Mouse (Mus musculus): Measurements from ENCODE around the gene Uqcrc2. TPM values are rescaled to one million over a fixed set of nuclear protein-coding genes. Genes with fewer than 3 reads are reported as not detected.
A peak's percentile ranks its signal among the peaks of the same experiment; 100 is the strongest.

Uqcrc2 gene
- polyA plus RNA-seq, 1 experiment from 2014 or later, result 118 TPM

GRCm38 (mm10) chr7:120684731-120685161 is 49.8 kb downstream of the Uqcrc2 start:
- Histone ChIP-seq H3K9ac (replicated peaks; ENCODE audit: low read depth) (no peak overlapping the region), H3K4me3 (ENCODE audit: low read depth, low read length) (no peak overlapping the region), H3K27me3 (replicated peaks; ENCODE audit: insufficient read depth, low read length) (no peaks in the 10 kb centered on the region), H3K4me1 (ENCODE audit: insufficient read depth, low read depth, low read length) (peaks cover 4% of the 10 kb centered on the region; the same call in 1 of the 2 replicates), H3K27ac (ENCODE audit: low read length) (no peak overlapping the region), H3K36me3 (ENCODE audit: insufficient read depth, low read length) (no peaks in the 10 kb centered on the region), H3K4me2 (replicated peaks; ENCODE audit: low read depth, low read length) (no peak overlapping the region), H3K9me3 (ENCODE audit: low read length) (no peaks in the 10 kb centered on the region)
- peak; percentile 52 for DNase-seq (ENCODE audit: low spot score)
- 28% methylated on average over 2 of the region's 2 CpGs for WGBS
- peak; percentile 52 for ATAC-seq
- no peak for TF ChIP-seq EP300 (IDR thresholded peaks at IDR 0.05)
- no peak for TF ChIP-seq CTCF (IDR thresholded peaks at IDR 0.05)

GRCm38 (mm10) chr7:120685227-120685626 is 50.3 kb downstream of the Uqcrc2 start:
- H3K9me3 ChIP-seq (ENCODE audit: low read length), result no peaks in the 10 kb centered on the region
- no peak overlapping the region for H3K4me2 ChIP-seq (replicated peaks; ENCODE audit: low read depth, low read length)
- H3K27ac ChIP-seq (ENCODE audit: low read length), result no peak overlapping the region
- H3K36me3 ChIP-seq (ENCODE audit: insufficient read depth, low read length), result no peaks in the 10 kb centered on the region
- ATAC-seq, result no peak
- WGBS, result 58% methylated on average over 6 of the region's 6 CpGs
- no peak for DNase-seq (ENCODE audit: low spot score)
- H3K4me3 ChIP-seq (ENCODE audit: low read depth, low read length), result no peak overlapping the region
- no peak overlapping the region for H3K9ac ChIP-seq (replicated peaks; ENCODE audit: low read depth)
- TF ChIP-seq EP300 (IDR thresholded peaks at IDR 0.05) (no peak), CTCF (IDR thresholded peaks at IDR 0.05) (no peak)
- H3K27me3 ChIP-seq (replicated peaks; ENCODE audit: insufficient read depth, low read length), result no peaks in the 10 kb centered on the region
- H3K4me1 ChIP-seq (ENCODE audit: insufficient read depth, low read depth, low read length), result peaks cover 1% of the 10 kb centered on the region; the same call in 1 of the 2 replicates

GRCm38 (mm10) chr7:120690634-120691033 is 55.7 kb downstream of the Uqcrc2 start:
- ATAC-seq (no peak), DNase-seq (ENCODE audit: low spot score) (no peak)
- TF ChIP-seq EP300 (IDR thresholded peaks at IDR 0.05) (no peak), CTCF (IDR thresholded peaks at IDR 0.05) (peak; percentile 40; the same call in 1 of the 2 replicates)
- H3K4me3 ChIP-seq (ENCODE audit: low read depth, low read length), result no peak overlapping the region
- H3K9ac ChIP-seq (replicated peaks; ENCODE audit: low read depth), result no peak overlapping the region
- H3K4me1 ChIP-seq (ENCODE audit: insufficient read depth, low read depth, low read length), result no peaks in the 10 kb centered on the region
- 69% methylated on average over 4 of the region's 4 CpGs for WGBS
- no peaks in the 10 kb centered on the region for H3K27me3 ChIP-seq (replicated peaks; ENCODE audit: insufficient read depth, low read length)
- no peak overlapping the region for H3K4me2 ChIP-seq (replicated peaks; ENCODE audit: low read depth, low read length)
- H3K9me3 ChIP-seq (ENCODE audit: low read length), result no peaks in the 10 kb centered on the region
- H3K36me3 ChIP-seq (ENCODE audit: insufficient read depth, low read length), result no peaks in the 10 kb centered on the region
- no peak overlapping the region for H3K27ac ChIP-seq (ENCODE audit: low read length)

DNA sequence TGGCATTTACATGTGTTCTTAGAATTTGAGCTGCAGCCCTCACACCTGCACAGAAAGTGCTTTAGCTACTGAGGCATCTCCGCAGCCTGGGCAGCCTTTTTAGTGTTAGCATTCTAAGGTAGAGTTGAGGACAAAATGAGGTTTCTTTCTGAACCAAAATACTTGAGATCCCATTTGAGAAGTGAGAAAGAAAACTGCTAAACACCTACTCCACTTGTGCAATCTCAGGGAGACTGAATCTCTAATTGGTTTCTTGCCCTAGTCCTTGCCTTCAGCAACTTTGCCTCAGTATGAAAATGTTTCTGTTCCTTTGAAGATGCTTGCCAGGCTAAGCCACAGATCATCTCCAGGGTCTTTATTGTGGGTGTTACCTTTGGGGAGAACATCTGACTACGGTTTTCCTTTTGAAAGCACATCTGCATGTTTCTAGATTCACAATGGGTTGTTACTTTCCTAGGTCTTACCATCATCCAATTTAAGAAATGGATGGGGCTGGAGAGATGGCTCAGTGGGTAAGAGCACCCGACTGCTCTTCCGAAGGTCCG is 58.9 kb downstream of the Uqcrc2 start:
- no peak for DNase-seq (ENCODE audit: low spot score)
- no peak overlapping the region for H3K4me2 ChIP-seq (replicated peaks; ENCODE audit: low read depth, low read length)
- no peak overlapping the region for H3K4me3 ChIP-seq (ENCODE audit: low read depth, low read length)
- 97% methylated on average over 5 of the region's 5 CpGs for WGBS
- H3K27me3 ChIP-seq (replicated peaks; ENCODE audit: insufficient read depth, low read length), result no peaks in the 10 kb centered on the region
- TF ChIP-seq CTCF (IDR thresholded peaks at IDR 0.05), result no peak
- no peak for TF ChIP-seq EP300 (IDR thresholded peaks at IDR 0.05)
- no peak overlapping the region for H3K27ac ChIP-seq (ENCODE audit: low read length)
- no peak overlapping the region for H3K9ac ChIP-seq (replicated peaks; ENCODE audit: low read depth)
- no peak for ATAC-seq
- no peaks in the 10 kb centered on the region for H3K36me3 ChIP-seq (ENCODE audit: insufficient read depth, low read length)
- no peaks in the 10 kb centered on the region for H3K9me3 ChIP-seq (ENCODE audit: low read length)
- H3K4me1 ChIP-seq (ENCODE audit: insufficient read depth, low read depth, low read length), result no peaks in the 10 kb centered on the region

- ATAC-seq, result no peak
- TF ChIP-seq CTCF (IDR thresholded peaks at IDR 0.05), result no peak
- TF ChIP-seq EP300 (IDR thresholded peaks at IDR 0.05), result no peak
- H3K4me3 ChIP-seq (ENCODE audit: low read depth, low read length), result no peak overlapping the region
- H3K27ac ChIP-seq (ENCODE audit: low read length), result no peak overlapping the region
- no peak for DNase-seq (ENCODE audit: low spot score)
- H3K9me3 ChIP-seq (ENCODE audit: low read length), result no peaks in the 10 kb centered on the region
- H3K4me2 ChIP-seq (replicated peaks; ENCODE audit: low read depth, low read length), result no peak overlapping the region
- 38% methylated on average over 6 of the region's 6 CpGs for WGBS
- no peaks in the 10 kb centered on the region for H3K36me3 ChIP-seq (ENCODE audit: insufficient read depth, low read length)
- H3K9ac ChIP-seq (replicated peaks; ENCODE audit: low read depth), result no peak overlapping the region
- H3K27me3 ChIP-seq (replicated peaks; ENCODE audit: insufficient read depth, low read length), result no peaks in the 10 kb centered on the region
- H3K4me1 ChIP-seq (ENCODE audit: insufficient read depth, low read depth, low read length), result no peaks in the 10 kb centered on the region
Measured at GRCm38 (mm10) chr7:120695196-120695595, 60.2 kb downstream of the Uqcrc2 start.

GRCm38 (mm10) chr7:120695641-120696040 is 60.7 kb downstream of the Uqcrc2 start:
- Histone ChIP-seq H3K4me3 (ENCODE audit: low read depth, low read length) (no peak overlapping the region), H3K36me3 (ENCODE audit: insufficient read depth, low read length) (no peaks in the 10 kb centered on the region), H3K27ac (ENCODE audit: low read length) (no peak overlapping the region), H3K27me3 (replicated peaks; ENCODE audit: insufficient read depth, low read length) (no peaks in the 10 kb centered on the region), H3K9ac (replicated peaks; ENCODE audit: low read depth) (no peak overlapping the region), H3K4me2 (replicated peaks; ENCODE audit: low read depth, low read length) (no peak overlapping the region), H3K9me3 (ENCODE audit: low read length) (no peaks in the 10 kb centered on the region), H3K4me1 (ENCODE audit: insufficient read depth, low read depth, low read length) (no peaks in the 10 kb centered on the region)
- WGBS, result 81% methylated on average over 1 of the region's 1 CpGs
- TF ChIP-seq CTCF (IDR thresholded peaks at IDR 0.05), result no peak
- TF ChIP-seq EP300 (IDR thresholded peaks at IDR 0.05), result no peak
- no peak for ATAC-seq
- no peak for DNase-seq (ENCODE audit: low spot score)

- no peaks in the 10 kb centered on the region for H3K4me1 ChIP-seq (ENCODE audit: insufficient read depth, low read depth, low read length)
- DNase-seq (ENCODE audit: low spot score) (no peak), ATAC-seq (no peak)
- no peak overlapping the region for H3K9ac ChIP-seq (replicated peaks; ENCODE audit: low read depth)
- H3K9me3 ChIP-seq (ENCODE audit: low read length), result no peaks in the 10 kb centered on the region
- H3K36me3 ChIP-seq (ENCODE audit: insufficient read depth, low read length), result no peaks in the 10 kb centered on the region
- H3K27me3 ChIP-seq (replicated peaks; ENCODE audit: insufficient read depth, low read length), result no peaks in the 10 kb centered on the region
- H3K4me2 ChIP-seq (replicated peaks; ENCODE audit: low read depth, low read length), result no peak overlapping the region
- no peak for TF ChIP-seq CTCF (IDR thresholded peaks at IDR 0.05)
- no peak for TF ChIP-seq EP300 (IDR thresholded peaks at IDR 0.05)
- 90% methylated on average over 2 of the region's 2 CpGs for WGBS
- H3K27ac ChIP-seq (ENCODE audit: low read length), result no peak overlapping the region
- no peak overlapping the region for H3K4me3 ChIP-seq (ENCODE audit: low read depth, low read length)
Measured at GRCm38 (mm10) chr7:120696331-120696730, 61.4 kb downstream of the Uqcrc2 start.

Data from lung, postnatal 0 days (tissue).